Mouse (Mus musculus): ENCODE data around the gene Clca4b. TPM values are rescaled to one million over a fixed set of nuclear protein-coding genes. Genes with fewer than 3 reads are reported as not detected.
"Not testable (repeated sequence)": the region's sequence is repeated elsewhere in the genome, so short reads cannot be mapped to it uniquely, and the experiment has no call there.

Gene Clca4b
- polyA plus RNA-seq, 1 experiment = not detected

DNA sequence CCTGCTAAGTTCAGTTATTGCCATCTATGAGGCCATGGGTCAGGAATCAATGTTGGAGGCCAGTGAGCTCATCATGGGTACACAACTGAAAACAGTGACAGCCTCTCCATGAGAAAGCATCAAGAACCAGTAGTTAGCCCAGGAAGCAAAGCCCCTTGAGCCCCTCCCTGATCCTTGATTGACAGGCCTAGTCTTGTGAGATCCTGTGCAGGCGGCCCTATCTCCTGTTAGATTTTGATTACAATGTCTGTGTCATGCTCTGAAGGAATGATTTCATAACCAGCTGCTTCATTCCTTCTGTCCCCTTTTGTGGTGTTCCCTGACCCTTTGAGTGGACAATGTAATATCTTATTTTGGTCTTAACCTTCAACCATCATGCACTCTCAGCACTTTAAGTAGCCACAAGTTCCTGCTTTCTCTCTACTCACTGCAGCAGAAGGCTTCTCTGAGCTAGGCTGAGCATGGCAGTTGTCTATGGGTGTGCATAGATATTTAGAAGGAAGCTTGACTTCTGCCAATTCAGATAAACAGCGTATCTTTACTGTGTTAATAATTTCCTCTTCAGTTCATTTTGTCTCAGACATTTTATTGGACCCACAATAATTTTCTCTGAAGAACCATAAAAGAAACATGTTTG is 35.2 kb downstream of the Clca4b start:
- Histone ChIP-seq H3K4me3 (ENCODE audit: insufficient read depth, poor library complexity, severe bottlenecking) (no peak overlapping the region), H3K36me3 (ENCODE audit: control insufficient read depth, insufficient read depth) (no peaks in the 10 kb centered on the region), H3K27me3 (ENCODE audit: control insufficient read depth, insufficient read depth, insufficient read length) (no peaks in the 10 kb centered on the region), H3K79me2 (ENCODE audit: control insufficient read depth, insufficient read depth) (no peaks in the 10 kb centered on the region), H3K79me3 (ENCODE audit: low read depth) (no peaks in the 10 kb centered on the region), H3ac (ENCODE audit: control insufficient read depth, insufficient read length, low read depth) (no peak overlapping the region)
- no peak for TF ChIP-seq USF1 (IDR thresholded peaks at IDR 0.05; ENCODE audit: low read depth)
- no peak for TF ChIP-seq FOSL1 (IDR thresholded peaks at IDR 0.05; ENCODE audit: insufficient read depth, low read length, poor library complexity, severe bottlenecking)
- no peak for TF ChIP-seq MYOD1 (IDR thresholded peaks at IDR 0.05; ENCODE audit: control insufficient read depth, insufficient read length, low read depth)
- no peak for TF ChIP-seq CEBPB (IDR thresholded peaks at IDR 0.05; ENCODE audit: low read depth)
- no peak for TF ChIP-seq MAX (IDR thresholded peaks at IDR 0.05)
- TF ChIP-seq CTCF (IDR thresholded peaks at IDR 0.05; ENCODE audit: control insufficient read depth, insufficient read depth, insufficient read length) = no peak
- TF ChIP-seq MYOG (IDR thresholded peaks at IDR 0.05; ENCODE audit: control insufficient read depth, extremely low read depth, insufficient read length) = no peak

- no peak overlapping the region for H3ac ChIP-seq (ENCODE audit: control insufficient read depth, insufficient read length, low read depth)
- H3K4me3 ChIP-seq (ENCODE audit: insufficient read depth, poor library complexity, severe bottlenecking) = no peak overlapping the region
- no peaks in the 10 kb centered on the region for H3K79me3 ChIP-seq (ENCODE audit: low read depth)
- no peaks in the 10 kb centered on the region for H3K79me2 ChIP-seq (ENCODE audit: control insufficient read depth, insufficient read depth)
- no peak for TF ChIP-seq FOSL1 (IDR thresholded peaks at IDR 0.05; ENCODE audit: insufficient read depth, low read length, poor library complexity, severe bottlenecking)
- no peak for TF ChIP-seq MYOG (IDR thresholded peaks at IDR 0.05; ENCODE audit: control insufficient read depth, extremely low read depth, insufficient read length)
- TF ChIP-seq MYOD1 (IDR thresholded peaks at IDR 0.05; ENCODE audit: control insufficient read depth, insufficient read length, low read depth) = no peak
- no peak for TF ChIP-seq USF1 (IDR thresholded peaks at IDR 0.05; ENCODE audit: low read depth)
- no peak for TF ChIP-seq MAX (IDR thresholded peaks at IDR 0.05)
- no peak for TF ChIP-seq CEBPB (IDR thresholded peaks at IDR 0.05; ENCODE audit: low read depth)
- no peak for TF ChIP-seq CTCF (IDR thresholded peaks at IDR 0.05; ENCODE audit: control insufficient read depth, insufficient read depth, insufficient read length)
- no peaks in the 10 kb centered on the region for H3K36me3 ChIP-seq (ENCODE audit: control insufficient read depth, insufficient read depth)
- no peaks in the 10 kb centered on the region for H3K27me3 ChIP-seq (ENCODE audit: control insufficient read depth, insufficient read depth, insufficient read length)
These were observed 42.0 kb downstream of the Clca4b start for GRCm38 (mm10) chr3:144890246-144890758.

DNA sequence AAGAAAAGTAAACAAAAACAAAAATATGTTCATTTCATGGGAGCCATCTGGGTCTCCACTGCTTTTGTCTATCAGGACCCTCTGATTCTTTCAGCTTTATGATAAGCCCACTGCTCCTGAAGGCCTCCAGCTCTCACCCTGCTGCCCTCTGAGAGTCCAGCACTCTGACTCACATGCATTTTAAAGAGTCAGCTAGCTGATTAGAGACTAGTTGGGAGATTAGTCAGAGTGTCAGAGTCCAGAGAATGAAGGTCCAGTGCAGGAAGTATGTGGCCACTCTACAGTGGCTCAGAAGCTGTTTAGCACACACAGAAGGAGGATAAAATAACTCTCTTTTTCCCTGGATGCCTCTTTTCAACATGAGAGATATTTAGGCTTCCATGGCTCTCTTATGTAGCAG is 45.4 kb downstream of the Clca4b start:
- Histone ChIP-seq H3ac (ENCODE audit: control insufficient read depth, insufficient read length, low read depth) (no peak overlapping the region), H3K4me3 (ENCODE audit: insufficient read depth, poor library complexity, severe bottlenecking) (no peak overlapping the region)
- no peak for TF ChIP-seq MAX (IDR thresholded peaks at IDR 0.05)
- TF ChIP-seq USF1 (IDR thresholded peaks at IDR 0.05; ENCODE audit: low read depth) = no peak
- TF ChIP-seq CTCF (IDR thresholded peaks at IDR 0.05; ENCODE audit: control insufficient read depth, insufficient read depth, insufficient read length) = no peak
- no peak for TF ChIP-seq MYOD1 (IDR thresholded peaks at IDR 0.05; ENCODE audit: control insufficient read depth, insufficient read length, low read depth)
- TF ChIP-seq MYOG (IDR thresholded peaks at IDR 0.05; ENCODE audit: control insufficient read depth, extremely low read depth, insufficient read length) = no peak
- no peak for TF ChIP-seq CEBPB (IDR thresholded peaks at IDR 0.05; ENCODE audit: low read depth)

DNA sequence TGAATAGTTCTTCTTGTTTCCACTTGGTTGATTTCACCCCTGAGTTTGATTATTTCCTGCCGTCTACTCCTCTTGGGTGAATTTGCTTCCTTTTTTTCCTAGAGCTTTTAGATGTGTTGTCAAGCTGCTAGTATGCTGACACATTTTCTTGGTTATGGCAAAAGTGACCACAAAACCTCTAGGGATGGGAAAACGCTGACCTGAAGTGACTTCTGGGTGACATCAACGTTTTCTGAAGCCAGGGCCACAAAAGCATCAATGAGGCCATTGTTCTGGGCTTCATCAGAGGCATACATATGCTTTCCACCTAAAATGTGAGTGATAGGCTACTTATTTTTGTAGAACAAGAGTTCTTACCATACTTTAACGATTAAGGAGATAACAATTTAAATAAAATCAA is 60.3 kb downstream of the Clca4b start:
- H3K79me3 ChIP-seq (ENCODE audit: low read depth); H3K36me3 ChIP-seq (ENCODE audit: control insufficient read depth, insufficient read depth); H3K79me2 ChIP-seq (ENCODE audit: control insufficient read depth, insufficient read depth): not testable (repeated sequence)

More for the DNA sequence above, 45.4 kb downstream of the Clca4b start:
- H3K79me3 ChIP-seq (ENCODE audit: low read depth) = no peaks in the 10 kb centered on the region
- no peaks in the 10 kb centered on the region for H3K36me3 ChIP-seq (ENCODE audit: control insufficient read depth, insufficient read depth)
- H3K27me3 ChIP-seq (ENCODE audit: control insufficient read depth, insufficient read depth, insufficient read length) = no peaks in the 10 kb centered on the region
- no peaks in the 10 kb centered on the region for H3K79me2 ChIP-seq (ENCODE audit: control insufficient read depth, insufficient read depth)

More for the DNA sequence above, 60.3 kb downstream of the Clca4b start:
- not testable (repeated sequence) for H3K4me3 ChIP-seq (ENCODE audit: insufficient read depth, poor library complexity, severe bottlenecking); H3ac ChIP-seq (ENCODE audit: control insufficient read depth, insufficient read length, low read depth); H3K27me3 ChIP-seq (ENCODE audit: control insufficient read depth, insufficient read depth, insufficient read length)

Other genes with a start within 250 kb of the Clca4b start
- gene Sh3glb1, start 212.2 kb downstream of the Clca4b start, polyA plus RNA-seq (2012; fragmentation: generic; extraction: Trizol) = 106 TPM
- 0.12 TPM for gene Clca3a1, start 171.6 kb downstream of the Clca4b start, polyA plus RNA-seq (2012; fragmentation: generic; extraction: Trizol)
- gene Clca3a2, start 113.0 kb downstream of the Clca4b start, polyA plus RNA-seq (2012; fragmentation: generic; extraction: Trizol) = not detected
- 0.01 TPM for gene Clca3b, start 83.2 kb downstream of the Clca4b start, polyA plus RNA-seq (2012; fragmentation: generic; extraction: Trizol)
- gene Clca4a, start 42.5 kb upstream of the Clca4b start, polyA plus RNA-seq (2012; fragmentation: generic; extraction: Trizol) = 0.01 TPM
- not detected for gene Clca1, start 100.2 kb upstream of the Clca4b start, polyA plus RNA-seq (2012; fragmentation: generic; extraction: Trizol)
- gene Clca2, start 166.9 kb upstream of the Clca4b start, polyA plus RNA-seq (2012; fragmentation: generic; extraction: Trizol) = 0.27 TPM
- gene Odf2l, start 186.1 kb upstream of the Clca4b start, polyA plus RNA-seq (2012; fragmentation: generic; extraction: Trizol) = 3.3 TPM

Measured in C2C12 (cell line).